Mouse (Mus musculus) A20 (cell line): ENCODE results near the gene Rassf6.

ENCODE experiments used
- DNase-seq: peaks from one replicate; pipeline ENCODE4 v3.0.0-alpha.2; 2011; ENCODE audit warnings: low read depth, low spot score

The Rassf6 gene

GRCm38 (mm10) chr5:90640286-90641217 lies at the start of gene Rassf6:
Gene Rassf6, minus strand, starts transcription at chr5:90640657.
- peak; percentile 88 for DNase-seq

GRCm38 (mm10) chr5:90689426-90690128 lies 49.1 kb upstream of the Rassf6 start:
- DNase-seq, result no peak

- DNase-seq, result no peak
Measured at GRCm38 (mm10) chr5:90687913-90688312, 47.5 kb upstream of the Rassf6 start.

- DNase-seq, result no peak
Measured at GRCm38 (mm10) chr5:90684994-90685393, 44.5 kb upstream of the Rassf6 start.

GRCm38 (mm10) chr5:90681842-90682241 lies 41.4 kb upstream of the Rassf6 start:
- no peak for DNase-seq

GRCm38 (mm10) chr5:90677560-90677959 lies 37.1 kb upstream of the Rassf6 start:
- no peak for DNase-seq

- no peak for DNase-seq
Measured at GRCm38 (mm10) chr5:90661852-90662251, 21.4 kb upstream of the Rassf6 start.

GRCm38 (mm10) chr5:90661436-90661835 lies 21.0 kb upstream of the Rassf6 start:
- peak; percentile 70 for DNase-seq

- DNase-seq, result no peak
Measured at GRCm38 (mm10) chr5:90660411-90660810, 20.0 kb upstream of the Rassf6 start.

- no peak for DNase-seq
Measured at GRCm38 (mm10) chr5:90656681-90657080, 16.2 kb upstream of the Rassf6 start.

- DNase-seq, result no peak
Measured at GRCm38 (mm10) chr5:90655891-90656290, 15.4 kb upstream of the Rassf6 start.

GRCm38 (mm10) chr5:90654798-90655197 lies 14.3 kb upstream of the Rassf6 start:
- no peak for DNase-seq

GRCm38 (mm10) chr5:90652724-90653123 lies 12.3 kb upstream of the Rassf6 start:
- DNase-seq, result peak; percentile 70

GRCm38 (mm10) chr5:90650466-90651150 lies 10.2 kb upstream of the Rassf6 start:
- no peak for DNase-seq

- no peak for DNase-seq
Measured at GRCm38 (mm10) chr5:90647473-90647872, 7.0 kb upstream of the Rassf6 start.

- no peak for DNase-seq
Measured at GRCm38 (mm10) chr5:90646398-90646797, 5.9 kb upstream of the Rassf6 start.

- DNase-seq, result no peak
Measured at GRCm38 (mm10) chr5:90645579-90645978, 5.1 kb upstream of the Rassf6 start.

GRCm38 (mm10) chr5:90641218-90641610 lies 757 bp upstream of the Rassf6 start:
- DNase-seq, result peak; percentile 22

- DNase-seq, result no peak
Measured at GRCm38 (mm10) chr5:90634885-90635284, 5.6 kb downstream of the Rassf6 start.

- no peak for DNase-seq
Measured at GRCm38 (mm10) chr5:90628530-90628929, 11.9 kb downstream of the Rassf6 start.

- peak; percentile 46 for DNase-seq
Measured at GRCm38 (mm10) chr5:90628011-90628410, 12.4 kb downstream of the Rassf6 start.

GRCm38 (mm10) chr5:90627423-90627822 lies 13.0 kb downstream of the Rassf6 start:
- DNase-seq, result peak; percentile 79
